Mouse (Mus musculus) right cerebral cortex, postnatal 25 days (tissue): ENCODE results near the gene Ppp4r3a.
"Not testable (repeated sequence)": the region's sequence is repeated elsewhere in the genome, so short reads cannot be mapped to it uniquely, and the experiment has no call there.

ENCODE experiments used
- DNase-seq: peaks from one replicate; pipeline ENCODE4 v3.0.0; 2022

Ppp4r3a gene

DNA sequence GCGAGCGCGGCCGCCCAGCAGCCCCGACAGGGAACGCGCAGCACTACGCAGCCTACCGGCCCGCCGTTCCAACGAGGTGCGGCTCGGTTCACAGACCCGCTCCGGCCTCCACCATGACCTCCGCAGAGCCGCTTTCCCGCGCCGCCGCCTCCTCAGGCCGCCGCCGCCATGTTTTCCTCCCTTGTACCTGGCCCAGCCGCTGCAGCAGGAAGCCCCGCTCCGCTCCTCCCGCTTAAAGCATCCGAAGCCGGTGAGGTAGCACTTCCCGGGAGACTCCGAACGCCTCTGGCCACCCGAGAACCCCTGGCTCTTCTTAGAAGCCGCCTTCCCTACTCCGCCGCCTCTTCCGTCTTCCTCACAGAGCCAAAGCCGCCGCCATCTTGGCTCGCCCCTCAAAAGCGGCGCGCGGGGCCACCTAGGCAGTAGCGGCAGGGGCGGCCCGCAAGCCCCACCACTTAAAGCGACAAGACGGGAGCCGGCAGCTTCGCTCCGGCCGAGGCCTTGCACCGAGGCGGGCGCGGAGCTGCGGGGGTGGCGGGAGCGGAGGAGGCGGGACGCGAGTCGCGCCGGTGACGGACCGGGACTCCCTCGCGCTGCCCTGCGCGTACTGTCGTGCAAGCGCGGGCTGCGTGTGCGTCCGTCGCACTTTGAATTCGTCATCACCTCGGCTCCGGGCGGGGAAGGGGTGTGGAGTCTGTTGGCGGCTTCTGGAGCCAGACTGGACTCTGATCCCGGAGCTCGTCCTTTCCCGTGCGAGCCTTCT lies at the start of gene Ppp4r3a:
Gene Ppp4r3a, minus strand, starts transcription at position 627 of the 763 bp plus-strand sequence.
- DNase-seq: peak; percentile 97

GRCm38 (mm10) chr12:101123013-101123412 lies 39.5 kb upstream of the Ppp4r3a start:
- no peak for DNase-seq

- not testable (repeated sequence) for DNase-seq
These were observed 38.6 kb upstream of the Ppp4r3a start for GRCm38 (mm10) chr12:101122066-101122465.

DNA sequence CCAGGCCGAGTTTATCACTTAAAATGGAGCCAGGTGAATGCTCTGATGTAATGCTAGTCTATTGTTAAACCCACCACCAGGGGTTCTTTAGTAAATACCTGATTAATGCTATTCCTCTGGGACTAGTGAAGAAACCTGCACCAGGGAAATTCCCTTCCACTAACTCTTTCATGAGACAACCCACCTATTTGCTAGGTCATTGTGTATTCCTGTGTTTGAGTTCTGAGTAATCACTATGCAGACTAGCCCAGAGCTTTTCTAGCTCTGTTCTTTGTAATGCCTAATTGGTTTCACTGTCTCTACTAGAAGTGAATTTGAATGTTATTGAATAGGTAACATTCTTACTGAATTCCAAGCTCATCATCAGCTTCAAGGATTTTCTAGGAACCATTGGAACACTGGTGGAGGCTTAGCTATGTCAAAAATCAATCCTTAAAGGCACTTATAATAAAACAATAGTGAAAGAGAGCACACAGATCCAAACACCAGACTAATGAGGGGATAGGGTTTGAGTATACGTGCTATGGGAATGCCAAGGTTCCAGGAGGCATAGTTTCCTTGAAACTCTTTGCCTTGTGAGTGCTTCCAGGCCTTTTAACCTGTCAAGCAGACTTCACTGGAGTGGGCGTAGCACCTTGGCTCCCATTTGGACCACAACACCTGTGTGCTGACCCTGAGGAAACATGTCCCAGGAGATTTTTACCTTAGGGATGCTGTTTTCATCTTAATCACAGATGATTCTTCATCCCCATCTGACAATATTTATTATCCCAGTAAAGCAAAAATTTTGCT lies 26.5 kb upstream of the Ppp4r3a start:
- not testable (repeated sequence) for DNase-seq

DNA sequence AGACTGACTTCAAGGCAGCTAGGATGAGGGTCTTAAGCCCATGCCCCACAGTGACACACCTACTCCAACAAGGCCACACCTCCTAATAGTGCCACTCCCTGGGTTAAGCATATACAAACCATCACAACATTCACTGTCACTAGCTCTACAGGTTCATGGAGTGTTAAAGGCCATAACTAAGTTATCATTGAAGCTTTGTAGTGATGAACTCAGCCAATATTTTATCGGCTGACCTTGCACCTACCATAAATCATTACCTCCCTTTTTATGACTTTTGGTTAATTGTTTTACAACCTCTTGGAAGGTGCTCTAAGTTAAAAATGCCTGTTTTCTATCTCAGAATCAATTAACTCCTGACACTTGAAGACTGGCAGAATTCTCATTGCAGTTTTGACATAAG lies 24.2 kb upstream of the Ppp4r3a start:
- no peak for DNase-seq

GRCm38 (mm10) chr12:101105571-101105970 lies 22.1 kb upstream of the Ppp4r3a start:
- no peak for DNase-seq

DNA sequence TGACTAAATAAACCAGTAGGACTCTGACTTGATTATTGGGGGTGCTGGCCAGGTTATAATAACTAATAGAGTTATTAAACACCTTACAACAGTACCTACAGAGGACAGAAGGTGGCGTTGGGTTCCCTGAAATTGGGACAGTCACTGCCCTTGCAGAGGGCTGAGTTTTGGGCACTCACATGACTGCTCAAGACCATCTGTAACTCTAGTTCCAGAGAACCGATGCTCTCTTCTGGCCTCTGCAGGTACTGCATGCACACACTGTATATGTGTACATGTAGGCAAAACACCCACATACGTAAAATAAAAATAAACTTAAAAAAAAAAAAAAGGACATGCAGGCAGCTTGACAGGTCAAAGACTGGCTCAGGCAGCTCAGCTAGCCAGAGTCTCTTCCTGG lies 19.1 kb upstream of the Ppp4r3a start:
- no peak for DNase-seq

DNA sequence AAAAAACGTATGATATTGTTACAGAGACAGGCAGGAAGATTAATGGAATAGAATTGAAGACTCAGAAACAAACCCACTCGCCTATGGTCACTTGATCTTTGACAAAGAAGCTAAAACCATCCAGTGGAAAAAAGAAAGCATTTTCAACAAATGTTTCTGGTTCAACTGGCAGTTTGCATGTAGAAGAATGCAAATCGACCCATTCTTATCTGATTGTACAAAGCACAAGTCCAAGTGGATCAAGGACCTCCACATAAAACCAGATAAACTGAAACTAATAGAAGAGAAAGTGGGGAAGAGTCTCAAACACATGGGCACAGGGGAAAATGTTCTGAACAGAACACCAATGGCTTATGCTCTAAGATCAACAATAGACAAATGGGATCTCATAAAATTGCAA lies 10.2 kb upstream of the Ppp4r3a start:
- not testable (repeated sequence) for DNase-seq

DNA sequence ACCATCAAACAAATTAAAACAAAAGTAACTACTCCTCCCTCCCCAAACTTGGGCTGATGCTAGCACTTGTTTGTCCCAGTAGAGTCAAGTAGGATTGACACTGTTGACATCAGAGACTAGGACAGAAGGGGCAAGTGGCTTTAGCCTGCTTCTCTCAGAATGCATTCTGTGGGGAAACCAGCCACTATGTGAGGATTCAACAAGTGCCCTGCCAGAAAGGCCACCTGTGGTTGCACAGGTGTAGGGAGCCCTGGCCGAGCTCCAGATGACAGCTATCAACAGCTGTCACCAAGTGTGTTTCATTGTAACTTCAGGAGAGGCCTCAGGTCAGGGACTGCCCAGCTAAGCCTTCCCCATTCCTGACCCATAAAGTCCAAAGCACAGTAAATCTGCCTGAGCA lies 6.5 kb upstream of the Ppp4r3a start:
- no peak for DNase-seq

DNA sequence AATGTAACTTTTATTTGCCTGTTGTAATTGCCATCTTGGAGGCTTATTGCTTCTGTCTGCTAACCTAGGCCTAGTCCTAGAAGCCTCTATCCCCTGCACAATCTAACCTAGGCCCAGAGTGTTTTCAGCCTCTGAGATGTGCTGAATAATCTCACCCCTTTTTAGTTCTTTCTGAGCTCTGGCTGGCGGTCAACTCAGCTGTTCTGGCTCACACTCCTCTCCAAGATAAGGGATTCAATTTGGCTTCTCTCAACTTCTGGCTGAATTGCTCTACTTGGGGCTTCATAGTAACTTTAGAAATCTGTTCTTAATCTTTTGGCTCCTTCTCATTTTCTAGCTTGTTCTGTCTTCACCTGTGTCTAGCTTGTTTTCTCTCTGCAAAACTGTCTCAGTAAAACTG lies 3.9 kb upstream of the Ppp4r3a start:
- DNase-seq: no peak

- DNase-seq: no peak
These were observed 1.6 kb upstream of the Ppp4r3a start for GRCm38 (mm10) chr12:101084881-101085666.

GRCm38 (mm10) chr12:101084237-101084636 lies 735 bp upstream of the Ppp4r3a start:
- DNase-seq: no peak

DNA sequence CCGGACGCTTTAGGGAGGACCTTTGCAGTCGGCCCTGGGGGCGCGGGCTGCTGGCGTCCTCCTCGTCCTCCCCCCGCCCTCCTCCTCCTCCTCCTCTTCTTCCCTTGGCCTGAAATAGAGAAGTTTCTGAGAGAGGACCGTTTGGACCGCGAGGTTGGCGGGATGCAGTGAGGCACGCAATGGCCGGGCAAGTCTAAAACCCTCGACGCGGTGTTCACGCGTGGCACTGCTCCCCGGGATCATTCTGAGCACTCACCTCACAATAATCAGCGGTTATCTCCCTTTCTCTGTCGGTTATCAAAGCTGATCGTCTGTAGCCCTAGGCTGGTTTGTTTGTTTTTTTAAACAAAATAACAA lies 315 bp upstream of the Ppp4r3a start:
- DNase-seq: no peak

GRCm38 (mm10) chr12:101082296-101083075 lies 1.0 kb downstream of the Ppp4r3a start:
- DNase-seq: peak; percentile 40

DNA sequence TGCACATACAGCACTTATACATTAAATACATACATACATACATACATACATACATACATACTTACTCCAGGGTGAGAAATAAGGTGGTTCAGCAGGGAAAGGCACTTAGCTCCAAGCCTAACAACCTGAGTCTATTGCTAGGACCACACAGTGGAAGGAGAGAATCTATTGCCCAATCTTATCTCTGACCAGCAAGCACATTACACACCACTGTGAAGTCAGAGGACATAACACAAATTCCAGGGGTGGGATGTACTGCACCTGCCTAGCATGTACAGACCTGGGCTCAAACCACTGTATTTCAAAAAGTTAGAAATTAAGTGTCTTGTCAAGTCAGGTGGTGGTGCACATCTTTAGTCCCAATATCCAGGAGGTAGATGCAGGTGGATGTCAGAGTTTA lies 5.5 kb downstream of the Ppp4r3a start:
- no peak for DNase-seq

DNA sequence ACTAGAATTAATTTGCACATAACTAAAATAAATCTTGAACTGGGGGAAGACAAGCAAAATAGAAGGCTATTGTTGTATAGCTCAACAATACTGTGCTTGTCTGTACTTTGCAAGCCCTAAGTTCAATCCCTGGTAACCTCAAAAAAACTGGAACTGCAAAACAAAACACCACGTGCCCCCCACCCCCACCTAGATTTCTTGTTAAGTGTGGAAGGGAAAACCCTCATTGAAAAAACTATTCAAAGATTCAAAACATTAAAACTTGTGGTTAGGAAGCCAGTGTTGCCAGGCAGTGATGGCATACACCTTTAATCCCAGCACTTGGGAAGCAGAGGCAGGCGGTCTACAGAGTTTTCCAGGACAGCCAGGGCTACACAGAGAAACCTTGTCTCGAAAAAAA lies 8.1 kb downstream of the Ppp4r3a start:
- DNase-seq: no peak

DNA sequence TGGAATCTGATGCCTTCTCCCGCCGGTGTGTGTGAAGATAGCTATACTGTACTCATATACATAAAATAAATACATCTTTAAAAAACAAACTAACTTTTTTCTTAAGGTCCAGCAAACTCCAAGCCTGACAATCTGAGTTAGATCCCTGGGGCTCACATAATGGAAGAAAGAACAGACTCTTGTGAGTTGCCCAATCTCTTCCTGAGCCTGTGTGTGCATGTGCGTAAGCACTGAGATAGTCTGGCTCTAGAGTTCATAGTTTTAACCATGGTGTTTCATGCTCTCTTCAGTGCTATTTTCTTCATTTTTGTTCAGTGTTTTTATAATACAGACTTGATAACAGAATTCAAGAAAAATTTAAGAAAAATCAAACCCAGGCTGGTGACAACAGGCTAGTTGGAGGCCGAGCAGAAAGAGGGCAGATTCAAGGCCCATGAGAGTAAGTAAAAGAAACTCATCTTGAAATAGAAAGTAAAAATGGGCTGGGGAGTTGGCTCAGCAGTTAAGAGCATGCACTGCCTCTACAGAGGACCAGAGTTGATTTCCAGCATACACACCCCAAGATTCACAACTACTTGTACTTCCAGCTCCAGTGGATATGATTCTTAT lies 8.6 kb downstream of the Ppp4r3a start:
- no peak for DNase-seq

DNA sequence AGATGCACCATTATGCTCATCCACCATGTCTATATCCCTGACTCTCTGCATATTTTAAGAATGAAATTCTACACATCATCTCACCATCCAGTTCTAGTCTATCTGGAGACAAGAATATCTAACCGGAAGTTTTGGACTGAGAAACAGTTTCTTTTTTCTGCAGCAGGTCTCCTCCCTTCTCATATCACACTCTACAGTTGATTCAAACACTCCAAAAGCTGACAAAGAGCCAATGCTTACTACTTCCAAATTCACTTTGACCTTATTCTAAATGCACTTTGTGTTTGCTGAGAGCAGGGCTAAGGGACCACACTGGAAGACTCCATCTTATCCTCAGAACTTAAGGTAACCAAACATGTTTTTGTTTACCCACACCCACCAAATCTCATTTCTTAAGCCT lies 13.7 kb downstream of the Ppp4r3a start:
- no peak for DNase-seq

DNA sequence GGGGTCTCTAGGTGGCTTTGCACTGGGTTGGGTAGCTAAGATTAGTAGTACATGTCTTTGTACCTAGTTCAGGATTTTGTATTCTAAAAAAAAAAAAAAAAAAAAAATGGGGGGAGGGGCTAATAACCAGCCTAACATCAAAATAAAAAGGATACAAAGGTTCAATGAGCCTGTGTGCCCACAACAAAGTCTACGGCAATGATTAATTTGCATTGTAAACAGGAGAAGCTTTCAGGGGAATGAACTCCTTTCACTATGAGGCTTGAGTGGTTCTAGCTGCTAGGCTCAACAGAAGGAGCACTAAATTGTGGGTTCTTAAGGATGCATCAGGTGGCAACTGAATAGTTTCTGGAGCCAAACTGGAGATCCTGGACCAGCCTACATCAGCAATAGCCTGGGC lies 17.2 kb downstream of the Ppp4r3a start:
- no peak for DNase-seq

DNA sequence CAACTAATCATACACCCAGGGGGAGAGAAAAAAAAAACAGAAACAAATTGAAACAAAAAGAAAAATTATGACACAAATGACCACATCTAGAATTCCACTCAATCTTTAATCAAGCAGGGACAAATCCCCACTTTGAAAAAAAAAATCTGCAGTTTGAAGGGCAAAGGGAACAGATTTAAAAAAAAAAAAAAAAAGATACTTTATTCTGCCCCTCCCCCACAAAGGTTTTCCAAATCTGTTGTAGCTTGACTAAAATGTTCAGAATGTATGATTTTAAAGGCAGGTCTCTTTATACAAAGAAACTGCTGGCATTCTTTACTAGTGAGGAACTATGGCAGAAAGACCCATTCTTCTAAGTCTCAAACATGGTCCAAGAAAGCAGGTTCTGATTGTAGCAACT lies 43.5 kb downstream of the Ppp4r3a start:
- no peak for DNase-seq

- DNase-seq: peak; percentile 82
These were observed 54.4 kb downstream of the Ppp4r3a start, which contains the start of gene Ccdc88c for GRCm38 (mm10) chr12:101028954-101029731. Ccdc88c (minus strand) TSS chr12:101029056.
